Mouse (Mus musculus) heart, postnatal 14 days (tissue): ENCODE data around the gene Pir. TPM values are rescaled to one million over a fixed set of nuclear protein-coding genes. Genes with fewer than 3 reads are reported as not detected.

Experiments
- DNase-seq, 2 experiments: peaks; one replicate each; pipeline ENCODE4 v3.0.0; 2021 to 2022
- intact Hi-C: fragments of 180-260 bp; cut with DNase I; formaldehyde crosslinking; loops from one replicate; pipeline ENCODE4 v1.15.1; 2025
- total RNA-seq, 2 experiments: library from RNA; stranded (reverse); gene quantifications; 2 replicates each; pipeline ENCODE4 v1.2.3; 2021

Gene Pir
- total RNA-seq, 2 experiments from 2014 or later: 2.6 to 5.0 TPM

- intact Hi-C loops: no loop called here
- DNase-seq: peak; percentile 85 to 87
Measured at GRCm38 (mm10) chrX:164419471-164419939, 150.3 kb downstream of the Pir start, which contains the start of gene Piga. Gene Piga, plus strand, starts transcription at chrX:164419787.

GRCm38 (mm10) chrX:164419955-164420354, 150.8 kb downstream of the Pir start:
- no peak for DNase-seq
- intact Hi-C loops: loop anchor here (10.0 kb wide), 1 partner anchor 345 kb away; the partner anchor contains the start of gene Siah1b

- intact Hi-C loops: loop anchor here (10.0 kb wide), 1 partner anchor 346 kb away; the partner anchor contains the start of gene Siah1b
- DNase-seq: no peak
Measured at GRCm38 (mm10) chrX:164420518-164420917, 151.3 kb downstream of the Pir start.

Other genes starting within 250 kb of the Pir start
- gene Car5b, start 241.4 kb upstream of the Pir start, total RNA-seq: 1 to 10 TPM in 1 of 2 experiments, under 1 TPM in 1; 0.93 to 1.7 TPM
- 1 to 10 TPM; 5.7 to 5.8 TPM for gene Siah1b, start 192.9 kb upstream of the Pir start, total RNA-seq
- not detected for gene Cltrn, start 180.5 kb upstream of the Pir start, total RNA-seq
- gene Ace2, start 130.0 kb upstream of the Pir start, total RNA-seq: 1 to 10 TPM in 1 of 2 experiments, under 1 TPM in 1; 0.54 to 2.1 TPM
- gene Bmx, start 11.2 kb upstream of the Pir start, total RNA-seq: 1 to 10 TPM; 2.3 to 2.5 TPM
- 1 to 10 TPM; 1.9 to 2.4 TPM for gene Vegfd, start 104.0 kb downstream of the Pir start, total RNA-seq
- gene Piga, start 150.4 kb downstream of the Pir start, total RNA-seq: 1 to 10 TPM; 3.2 to 3.4 TPM
- 100 to 1,000 TPM in 1 of 2 experiments, 10 to 100 TPM in 1; 49.4 to 111 TPM for gene Asb11, start 167.6 kb downstream of the Pir start, total RNA-seq
- not detected for gene Asb9, start 237.0 kb downstream of the Pir start, total RNA-seq